Comparison of ENCODE assay signal across 11 mouse cellular contexts in genomic region chr10:14056057-14056456, GRCm38 (mm10).
DNase-seq lines count a peak whose midpoint lies in the region; ATAC-seq and TF ChIP-seq lines count a peak whose summit lies in the region.
"Had no signal": no experiment of that assay in that cellular context is flagged by ENCODE, and none has a peak within 500 bp of the region (broad histone marks: within the 10 kb centered on the region; RNA-seq: fewer than 3 reads in every experiment).

No protein-coding gene starts in this region.

- no peak for TF ChIP-seq RAD21 in CH12.LX (IDR thresholded peaks at IDR 0.05; ENCODE audit: low read depth, low read length)

- H3K27me3 ChIP-seq in forebrain, embryonic 10.5 days (ENCODE audit: poor library complexity, severe bottlenecking): no peaks in the 10 kb centered on the region
- no peaks in the 10 kb centered on the region for H3K27me3 ChIP-seq in forebrain, embryonic 16.5 days (replicated peaks; ENCODE audit: control insufficient read depth, insufficient read depth, low read length)
- H3K27me3 ChIP-seq in kidney, adult 2 months (replicated peaks; ENCODE audit: control insufficient read depth, insufficient read depth, low read length): no peaks in the 10 kb centered on the region
- H3K27me3 ChIP-seq in CH12.LX (replicated peaks): no peaks in the 10 kb centered on the region
- no peaks in the 10 kb centered on the region for H3K27me3 ChIP-seq in hindbrain, postnatal 0 days (ENCODE audit: insufficient read depth, low read length)
- H3K27me3 ChIP-seq: liver, embryonic 13.5 days had no signal

- TF ChIP-seq CTCF in kidney, adult 2 months (conservative IDR thresholded peaks at IDR 0.05; ENCODE audit: insufficient read depth, insufficient read length, low read depth, low read length): no peak
- no peak for TF ChIP-seq CTCF in CH12.LX (conservative IDR thresholded peaks at IDR 0.05 in 1 of 2, IDR thresholded peaks at IDR 0.05 in 1 of 2; ENCODE audit: low read depth in 2 of 2, low read length in 2 of 2)
- no peak for TF ChIP-seq CTCF in hindbrain, postnatal 0 days (IDR thresholded peaks at IDR 0.05; ENCODE audit: low read depth)

- no peak overlapping the region for H3K4me3 ChIP-seq in forebrain, embryonic 10.5 days
- H3K4me3 ChIP-seq in forebrain, embryonic 16.5 days (replicated peaks; ENCODE audit: low read length): no peak overlapping the region
- H3K4me3 ChIP-seq in kidney, adult 2 months (ENCODE audit: insufficient read depth, low read depth, low read length): no peak overlapping the region
- no peak overlapping the region for H3K4me3 ChIP-seq in CH12.LX (replicated peaks in 1 of 3; ENCODE audit: low read depth in 2 of 3, low read length in 2 of 3, poor library complexity in 1 of 3)
- no peak overlapping the region for H3K4me3 ChIP-seq in hindbrain, postnatal 0 days (ENCODE audit: low read length)
- H3K4me3 ChIP-seq: erythroblast, embryonic 14.5 days; liver, embryonic 13.5 days had no signal

- no peak for ATAC-seq in forebrain, embryonic 16.5 days
- ATAC-seq in hindbrain, postnatal 0 days: no peak
- no peak for ATAC-seq in activated CD4-positive, CD25-positive, alpha-beta regulatory T cell, adult 4 months

- no peak for TF ChIP-seq POLR2A in kidney, adult 2 months (IDR thresholded peaks at IDR 0.05; ENCODE audit: low read depth, low read length)
- no peak for TF ChIP-seq POLR2A in CH12.LX (IDR thresholded peaks at IDR 0.05; ENCODE audit: low read depth, low read length)

- no peak overlapping the region for H3K9ac ChIP-seq in forebrain, embryonic 16.5 days (replicated peaks; ENCODE audit: low read depth, low read length)
- peak overlapping the region; percentile 42 for H3K9ac ChIP-seq in CH12.LX (ENCODE audit: insufficient read depth, low read depth)
- H3K9ac ChIP-seq in hindbrain, postnatal 0 days (replicated peaks; ENCODE audit: low read length): no peak overlapping the region
- H3K9ac ChIP-seq: liver, embryonic 13.5 days had no signal

- peaks cover 24% of the 10 kb centered on the region for H3K4me1 ChIP-seq in forebrain, embryonic 10.5 days
- peaks cover 20% of the 10 kb centered on the region for H3K4me1 ChIP-seq in forebrain, embryonic 16.5 days (replicated peaks; ENCODE audit: control insufficient read depth, insufficient read depth, low read length)
- peaks cover 6% of the 10 kb centered on the region; the same call in 1 of the 2 replicates for H3K4me1 ChIP-seq in kidney, adult 2 months (ENCODE audit: control insufficient read depth, insufficient read depth, low read length)
- H3K4me1 ChIP-seq in CH12.LX (ENCODE audit: control insufficient read depth in 1 of 2, insufficient read depth in 2 of 2): peaks cover 25 to 53% of the 10 kb centered on the region in 2 experiments
- peaks cover 22% of the 10 kb centered on the region for H3K4me1 ChIP-seq in hindbrain, postnatal 0 days (ENCODE audit: insufficient read depth, low read length)
- H3K4me1 ChIP-seq: liver, embryonic 13.5 days had no signal

- no peak for DNase-seq in forebrain, embryonic 10.5 days (ENCODE audit: extremely low spot score, low spot score)
- no peak for DNase-seq in kidney, adult 2 months
- no peak for DNase-seq in kidney, adult 8-10 months
- no peak for DNase-seq in CH12.LX (ENCODE audit: extremely low read depth)
- no peak for DNase-seq in hindbrain, postnatal 0 days (ENCODE audit: low spot score)
- no peak for DNase-seq in lung, postnatal 25 days (ENCODE audit: low spot score)
- DNase-seq: liver, embryonic 13.5 days had no signal

- no peaks in the 10 kb centered on the region for H3K9me3 ChIP-seq in forebrain, embryonic 10.5 days
- no peaks in the 10 kb centered on the region for H3K9me3 ChIP-seq in forebrain, embryonic 16.5 days (ENCODE audit: control insufficient read depth, low read length)
- no peaks in the 10 kb centered on the region for H3K9me3 ChIP-seq in CH12.LX (replicated peaks; ENCODE audit: low read length)
- no peaks in the 10 kb centered on the region for H3K9me3 ChIP-seq in hindbrain, postnatal 0 days (ENCODE audit: low read length)
- H3K9me3 ChIP-seq: G1E; liver, embryonic 13.5 days had no signal

- no peaks in the 10 kb centered on the region for H3K36me3 ChIP-seq in forebrain, embryonic 10.5 days (replicated peaks)
- H3K36me3 ChIP-seq in forebrain, embryonic 16.5 days (ENCODE audit: control insufficient read depth, insufficient read depth): no peaks in the 10 kb centered on the region
- H3K36me3 ChIP-seq in kidney, adult 2 months (ENCODE audit: control insufficient read depth, insufficient read depth, low read length): no peaks in the 10 kb centered on the region
- no peaks in the 10 kb centered on the region for H3K36me3 ChIP-seq in CH12.LX (replicated peaks in 1 of 2; ENCODE audit: control insufficient read depth in 1 of 2, insufficient read depth in 1 of 2, low read length in 1 of 2)
- H3K36me3 ChIP-seq in hindbrain, postnatal 0 days (ENCODE audit: insufficient read depth, low read length): no peaks in the 10 kb centered on the region
- H3K36me3 ChIP-seq: G1E; liver, embryonic 13.5 days had no signal

- no peak for TF ChIP-seq EP300 in CH12.LX (IDR thresholded peaks at IDR 0.05; ENCODE audit: low read length)

- H3K27ac ChIP-seq in forebrain, embryonic 10.5 days: 0 out of 2 replicates have a peak overlapping the region, but pooled peaks have one; percentile 80
- H3K27ac ChIP-seq in forebrain, embryonic 16.5 days (ENCODE audit: low read length): no peak overlapping the region
- peak overlapping the region; percentile 34 for H3K27ac ChIP-seq in kidney, adult 2 months (ENCODE audit: insufficient read depth, low read depth, low read length)
- no peak overlapping the region for H3K27ac ChIP-seq in CH12.LX (ENCODE audit: insufficient read depth, low read depth)
- H3K27ac ChIP-seq in hindbrain, postnatal 0 days: 0 out of 2 replicates have a peak overlapping the region, but pooled peaks have one; percentile 26
- H3K27ac ChIP-seq: liver, embryonic 13.5 days had no signal

- no peak overlapping the region for H3K4me2 ChIP-seq in forebrain, embryonic 16.5 days (ENCODE audit: low read length)
- H3K4me2 ChIP-seq in CH12.LX (ENCODE audit: insufficient read depth, low read depth, poor library complexity, severe bottlenecking): peak overlapping the region; percentile 69
- no peak overlapping the region for H3K4me2 ChIP-seq in hindbrain, postnatal 0 days (ENCODE audit: low read depth, low read length)
- H3K4me2 ChIP-seq: liver, embryonic 13.5 days had no signal

- in situ Hi-C loops in CH12.LX (cut with MboI; ENCODE audit: low pct_ligation_motif_present, low pct_unique_long_range_greater_than_20kb, low sequenced_read_pairs): no loop called here

- H3K79me2 ChIP-seq in CH12.LX (replicated peaks; ENCODE audit: control insufficient read depth, extremely low read depth, insufficient read depth, poor library complexity, severe bottlenecking): no peaks in the 10 kb centered on the region

- dilution Hi-C loops in CH12.LX (cut with MboI; ENCODE audit: extremely low pct_ligation_motif_present, extremely low pct_unique_long_range_greater_than_20kb, low sequenced_read_pairs): no loop called here

- WGBS in forebrain, embryonic 10.5 days: 83% methylated on average over 4 of the region's 4 CpGs
- WGBS in forebrain, embryonic 16.5 days: 71% methylated on average over 4 of the region's 4 CpGs
- WGBS in kidney, adult 2 months: 81% methylated on average over 4 of the region's 4 CpGs
- 65% methylated on average over 4 of the region's 4 CpGs for WGBS in hindbrain, postnatal 0 days

TF ChIP-seq in CH12.LX, 34 proteins besides CTCF, POLR2A, EP300 and RAD21:
- no peak for TF ChIP-seq E2F4 (IDR thresholded peaks at IDR 0.05; ENCODE audit: insufficient replicate concordance, low read depth, low read length)
- TF ChIP-seq NELFE (IDR thresholded peaks at IDR 0.05; ENCODE audit: low read depth, low read length): no peak
- TF ChIP-seq ZMIZ1 (IDR thresholded peaks at IDR 0.05; ENCODE audit: low read depth, low read length): no peak
- no peak for TF ChIP-seq JUN (IDR thresholded peaks at IDR 0.05; ENCODE audit: insufficient read depth, low read depth, low read length)
- no peak for TF ChIP-seq TCF12 (IDR thresholded peaks at IDR 0.05; ENCODE audit: low read depth, low read length)
- TF ChIP-seq HCFC1 (IDR thresholded peaks at IDR 0.05; ENCODE audit: low read depth, low read length): no peak
- no peak for TF ChIP-seq ZKSCAN1 (IDR thresholded peaks at IDR 0.05; ENCODE audit: borderline replicate concordance, low read depth, low read length)
- TF ChIP-seq USF1 (IDR thresholded peaks at IDR 0.05; ENCODE audit: low read depth, low read length): no peak
- TF ChIP-seq BHLHE40 (IDR thresholded peaks at IDR 0.05; ENCODE audit: low read depth, low read length): no peak

Comparison
In these comparisons a context has a peak if more than half of its experiments do, and no peak if none do; other contexts are left out.
1. H3K27ac ChIP-seq: peak in forebrain, embryonic 10.5 days (single experiment), kidney, adult 2 months (single experiment) and hindbrain, postnatal 0 days (single experiment); none in forebrain, embryonic 16.5 days (single experiment) and CH12.LX (single experiment).